Mouse (Mus musculus) MEL (cell line): Measurements from ENCODE around the gene Itpr2. TPM values are rescaled to one million over a fixed set of nuclear protein-coding genes. Genes with fewer than 3 reads are reported as not detected.

ENCODE experiments used
- DNase-seq: peaks from one replicate; pipeline ENCODE4 v3.0.0; 2011; ENCODE audit warnings: low read depth, low spot score
- H3K27ac ChIP-seq: 2 replicates; pipeline ENCODE4 v1.5.1; 2012; ENCODE audit warnings: low read depth, mild to moderate bottlenecking, control low read depth, low read length, moderate library complexity; ENCODE audit not compliant: control insufficient read depth
- H3K27me3 ChIP-seq, 2 experiments: fragments of 150-350 bp in 1 of 2; sonication (generic) in 1 of 2; 2 replicates each; pipeline ENCODE4 v1.6.1; 2012; ENCODE audit warnings: low read length in 2 of 2, mild to moderate bottlenecking in 2 of 2, improper control_type of control experiment in 1 of 2, moderate library complexity in 1 of 2; ENCODE audit not compliant: insufficient read depth in 2 of 2, control insufficient read depth in 1 of 2
- H3K36me3 ChIP-seq, 2 experiments: 2 replicates each; pipeline ENCODE4 v1.6.1; 2012 to 2014; ENCODE audit warnings: low read length in 2 of 2, improper control_type of control experiment in 1 of 2, inconsistent platforms in 1 of 2, mild to moderate bottlenecking in 1 of 2; ENCODE audit not compliant: insufficient read depth in 2 of 2, control insufficient read depth in 1 of 2
- H3K4me1 ChIP-seq, 2 experiments: fragments of 150-350 bp in 1 of 2; sonication (generic) in 1 of 2; 2 replicates each; pipeline ENCODE4 v1.6.1; 2012; ENCODE audit warnings: low read length in 2 of 2, improper control_type of control experiment in 1 of 2, mild to moderate bottlenecking in 1 of 2; ENCODE audit not compliant: insufficient read depth in 2 of 2, control insufficient read depth in 1 of 2
- H3K4me3 ChIP-seq, 2 experiments: fragments of 150-350 bp in 1 of 2; sonication (generic) in 1 of 2; 2 replicates each; pipeline ENCODE4 v1.5.1; 2012; ENCODE audit warnings: low read depth in 2 of 2, low read length in 2 of 2, mild to moderate bottlenecking in 2 of 2, moderate library complexity in 2 of 2, control low read depth in 1 of 2, improper control_type of control experiment in 1 of 2; ENCODE audit not compliant: control insufficient read depth in 1 of 2, insufficient read depth in 1 of 2
- H3K79me2 ChIP-seq: 2 replicates; pipeline ENCODE4 v1.6.1; 2012; ENCODE audit warnings: mild to moderate bottlenecking, low read length, moderate library complexity; ENCODE audit not compliant: control insufficient read depth, poor library complexity, insufficient read depth
- H3K9ac ChIP-seq: 2 replicates; pipeline ENCODE4 v1.6.1; 2012; ENCODE audit warnings: low read depth, mild to moderate bottlenecking, control low read depth, low read length, moderate library complexity; ENCODE audit not compliant: control insufficient read depth, poor library complexity, severe bottlenecking
- H3K9me3 ChIP-seq: fragments of 150-350 bp; sonication (generic); replicated peaks from 2 replicates; pipeline ENCODE4 v1.6.1; 2012; ENCODE audit warnings: mild to moderate bottlenecking, low read length, improper control_type of control experiment, moderate library complexity; ENCODE audit not compliant: insufficient read depth
- BHLHE40 ChIP-seq: IDR thresholded peaks from 2 replicates; pipeline ENCODE4 v1.6.1; 2012; ENCODE audit warnings: low read depth, mild to moderate bottlenecking, inconsistent platforms, low read length, improper control_type of control experiment, borderline replicate concordance
- CTCF ChIP-seq, 3 experiments: IDR thresholded peaks in 2 of 3; conservative IDR thresholded peaks in 1 of 3; 2 replicates each; pipeline ENCODE4 v1.5.1; 2011 to 2012; ENCODE audit warnings: low read length in 3 of 3, low read depth in 2 of 3, mild to moderate bottlenecking in 2 of 3, improper control_type of control experiment in 1 of 3, inconsistent platforms in 1 of 3, mixed read lengths in 1 of 3, moderate library complexity in 1 of 3; ENCODE audit not compliant: control insufficient read depth in 1 of 3, insufficient read depth in 1 of 3, poor library complexity in 1 of 3, severe bottlenecking in 1 of 3
- E2F4 ChIP-seq: IDR thresholded peaks from 2 replicates; pipeline ENCODE4 v1.6.1; 2011; ENCODE audit warnings: low read depth, low read length, improper control_type of control experiment, borderline replicate concordance
- EP300 ChIP-seq, 2 experiments: IDR thresholded peaks; 2 replicates each; pipeline ENCODE4 v1.6.1; 2011; ENCODE audit warnings: improper control_type of control experiment in 2 of 2, low read length in 2 of 2, low read depth in 1 of 2, mild to moderate bottlenecking in 1 of 2
- ETS1 ChIP-seq: IDR thresholded peaks from 2 replicates; pipeline ENCODE4 v1.6.1; 2012; ENCODE audit warnings: low read depth, mild to moderate bottlenecking, inconsistent platforms, low read length, improper control_type of control experiment, moderate library complexity
- GABPA ChIP-seq: IDR thresholded peaks from 2 replicates; pipeline ENCODE4 v1.6.1; 2012; ENCODE audit warnings: low read depth, mild to moderate bottlenecking, inconsistent platforms, low read length, improper control_type of control experiment, moderate library complexity
- JUND ChIP-seq: IDR thresholded peaks from 2 replicates; pipeline ENCODE4 v1.6.1; 2011; ENCODE audit warnings: low read depth, mild to moderate bottlenecking, improper control_type of control experiment, low read length
- MAX ChIP-seq: IDR thresholded peaks from 2 replicates; pipeline ENCODE4 v1.6.1; 2011; ENCODE audit warnings: low read length, improper control_type of control experiment
- MXI1 ChIP-seq: IDR thresholded peaks from 2 replicates; pipeline ENCODE4 v1.6.1; 2011; ENCODE audit warnings: mild to moderate bottlenecking, low read depth, low read length, improper control_type of control experiment
- MYB ChIP-seq: IDR thresholded peaks from 2 replicates; pipeline ENCODE4 v1.6.1; 2011; ENCODE audit warnings: mild to moderate bottlenecking, low read depth, low read length, improper control_type of control experiment
- MYC ChIP-seq: IDR thresholded peaks from 2 replicates; pipeline ENCODE4 v1.6.1; 2011; ENCODE audit warnings: low read depth, mild to moderate bottlenecking, low read length, improper control_type of control experiment, moderate library complexity
- NELFE ChIP-seq: IDR thresholded peaks from 2 replicates; pipeline ENCODE4 v1.6.1; 2011; ENCODE audit warnings: low read depth, low read length, improper control_type of control experiment
- NRF1 ChIP-seq: IDR thresholded peaks from 2 replicates; pipeline ENCODE4 v1.6.1; 2014; ENCODE audit warnings: low read depth, mild to moderate bottlenecking, inconsistent platforms, low read length, improper control_type of control experiment, moderate library complexity; ENCODE audit not compliant: poor library complexity, insufficient read depth, severe bottlenecking
- POLR2A ChIP-seq, 2 experiments: IDR thresholded peaks; 2 replicates each; pipeline ENCODE4 v1.6.1; 2011 to 2012; ENCODE audit warnings: low read length in 2 of 2, mild to moderate bottlenecking in 2 of 2, control low read depth in 1 of 2, improper control_type of control experiment in 1 of 2, low read depth in 1 of 2, moderate library complexity in 1 of 2; ENCODE audit not compliant: control insufficient read depth in 1 of 2, insufficient read depth in 1 of 2, poor library complexity in 1 of 2
- RAD21 ChIP-seq: IDR thresholded peaks from 2 replicates; pipeline ENCODE4 v1.6.1; 2011; ENCODE audit warnings: mild to moderate bottlenecking, low read depth, low read length, improper control_type of control experiment
- SMC3 ChIP-seq: IDR thresholded peaks from 2 replicates; pipeline ENCODE4 v1.6.1; 2011; ENCODE audit warnings: low read depth, low read length, improper control_type of control experiment
- TBP ChIP-seq: IDR thresholded peaks from 2 replicates; pipeline ENCODE4 v1.8.0; 2011; ENCODE audit warnings: low read depth, low read length, improper control_type of control experiment
- TCF12 ChIP-seq: IDR thresholded peaks from 2 replicates; pipeline ENCODE4 v1.6.1; 2014; ENCODE audit warnings: low read depth, mild to moderate bottlenecking, inconsistent platforms, low read length, improper control_type of control experiment, moderate library complexity
- UBTF ChIP-seq: IDR thresholded peaks from 2 replicates; pipeline ENCODE4 v1.6.1; 2012; ENCODE audit warnings: low read depth, mild to moderate bottlenecking, inconsistent platforms, low read length, improper control_type of control experiment, moderate library complexity, borderline replicate concordance; ENCODE audit not compliant: insufficient read depth
- USF1 ChIP-seq: IDR thresholded peaks from 2 replicates; pipeline ENCODE4 v1.6.1; 2014; ENCODE audit warnings: low read depth, mild to moderate bottlenecking, inconsistent platforms, low read length, improper control_type of control experiment, moderate library complexity
- ZC3H11A ChIP-seq: IDR thresholded peaks from 2 replicates; pipeline ENCODE4 v1.6.1; 2012; ENCODE audit warnings: low read depth, mild to moderate bottlenecking, inconsistent platforms, low read length, improper control_type of control experiment
- ZKSCAN1 ChIP-seq: IDR thresholded peaks from 2 replicates; pipeline ENCODE4 v1.6.1; 2012; ENCODE audit warnings: low read depth, mild to moderate bottlenecking, inconsistent platforms, low read length, improper control_type of control experiment, moderate library complexity
- ZMIZ1 ChIP-seq: IDR thresholded peaks from 2 replicates; pipeline ENCODE4 v1.6.1; 2012; ENCODE audit warnings: low read depth, mild to moderate bottlenecking, inconsistent platforms, low read length, improper control_type of control experiment, moderate library complexity
- ZNF384 ChIP-seq: IDR thresholded peaks from 2 replicates; pipeline ENCODE4 v1.6.1; 2012; ENCODE audit warnings: low read depth, mild to moderate bottlenecking, inconsistent platforms, low read length, improper control_type of control experiment
- polyA plus RNA-seq, 2 experiments: library from polyadenylated mRNA; stranded (reverse) in 1 of 2; unstranded in 1 of 2; fragments of >175 nt in 1 of 2; fragments of >200 nt in 1 of 2; gene quantifications; 2 replicates each; pipeline versions ENCODE4 v1.2.1 to v1.2.4; 2012; ENCODE audit warnings: low replicate concordance in 2 of 2, low read depth in 1 of 2; ENCODE audit not compliant: insufficient read length in 2 of 2, insufficient read depth in 1 of 2, missing spikeins in 1 of 2
- total RNA-seq: library from RNA; depleted of rRNA; stranded (reverse); fragments of 300-350 nt; gene quantifications from 2 replicates; pipeline ENCODE4 v1.2.3, GENCODE M21; 2012

Gene Itpr2
- total and polyA plus RNA-seq, 3 experiments = 1.5 to 3.0 TPM; not detected in 1

GRCm38 (mm10) chr6:146476865-146477264 lies 25.2 kb downstream of the Itpr2 start:
- no peaks in the 10 kb centered on the region for H3K27me3 ChIP-seq
- peaks cover 2 to 16% of the 10 kb centered on the region in 2 experiments; a peak in 3 of 4 replicates for H3K4me1 ChIP-seq
- no peak overlapping the region for H3K4me3 ChIP-seq
- no peaks in the 10 kb centered on the region for H3K9me3 ChIP-seq
- H3K27ac ChIP-seq = no peak overlapping the region
- TF ChIP-seq MYB (no peak), UBTF (no peak), MAX (no peak), POLR2A (IDR thresholded peaks at IDR 0.05; ENCODE audit: control insufficient read depth in 1 of 2, insufficient read depth in 1 of 2, low read depth in 1 of 2, low read length in 2 of 2, poor library complexity in 1 of 2) (no peak), ETS1 (no peak), USF1 (no peak), RAD21 (no peak), MXI1 (no peak), CTCF (IDR thresholded peaks at IDR 0.05 in 2 of 3, conservative IDR thresholded peaks at IDR 0.05 in 1 of 3; ENCODE audit: control insufficient read depth in 1 of 3, insufficient read depth in 1 of 3, low read depth in 2 of 3, low read length in 3 of 3, poor library complexity in 1 of 3, severe bottlenecking in 1 of 3) (no peak), SMC3 (no peak), ZC3H11A (no peak), ZMIZ1 (no peak), TCF12 (no peak), ZKSCAN1 (no peak)
- H3K79me2 ChIP-seq = no peaks in the 10 kb centered on the region
- H3K36me3 ChIP-seq = peaks cover 0 to 13% of the 10 kb centered on the region in 2 experiments; a peak in 2 of 4 replicates
- no peak for DNase-seq
- H3K9ac ChIP-seq = no peak overlapping the region

- Histone ChIP-seq H3K27ac (no peak overlapping the region), H3K27me3 (no peaks in the 10 kb centered on the region), H3K4me1 (peaks cover 0 to 7% of the 10 kb centered on the region in 2 experiments; a peak in 2 of 4 replicates), H3K4me3 (no peak overlapping the region), H3K36me3 (peaks cover 0 to 5% of the 10 kb centered on the region in 2 experiments; a peak in 2 of 4 replicates), H3K9ac (no peak overlapping the region), H3K9me3 (no peaks in the 10 kb centered on the region), H3K79me2 (no peaks in the 10 kb centered on the region)
- DNase-seq = no peak
- TF ChIP-seq TBP (no peak), MYC (no peak), POLR2A (IDR thresholded peaks at IDR 0.05; ENCODE audit: control insufficient read depth in 1 of 2, insufficient read depth in 1 of 2, low read depth in 1 of 2, low read length in 2 of 2, poor library complexity in 1 of 2) (no peak), MAX (no peak), MXI1 (no peak), E2F4 (no peak), BHLHE40 (no peak), EP300 (IDR thresholded peaks at IDR 0.05; ENCODE audit: low read depth in 1 of 2, low read length in 2 of 2) (no peak), MYB (no peak), ZNF384 (no peak), JUND (no peak), ZMIZ1 (no peak), NELFE (no peak), RAD21 (no peak), GABPA (no peak), ETS1 (no peak), USF1 (no peak), NRF1 (no peak), UBTF (no peak), TCF12 (no peak)
These were observed 27.9 kb downstream of the Itpr2 start for GRCm38 (mm10) chr6:146474166-146474565.
